Mouse (Mus musculus) bone marrow, adult 2 months (tissue): ENCODE measurements around the gene Gm17409. TPM values are rescaled to one million over a fixed set of nuclear protein-coding genes. Genes with fewer than 3 reads are reported as not detected.

ENCODE experiments used
- H3K27ac ChIP-seq: fragments of 200-500 bp; 2 replicates; pipeline ENCODE4 v1.5.1; 2012; ENCODE audit warnings: low read depth, mild to moderate bottlenecking, control low read depth, inconsistent platforms, low read length; ENCODE audit not compliant: control insufficient read depth, poor library complexity, insufficient read depth
- H3K4me1 ChIP-seq: fragments of 200-500 bp; 2 replicates; pipeline ENCODE4 v1.6.1; 2011; ENCODE audit warnings: low read length; ENCODE audit not compliant: control insufficient read depth, insufficient read depth
- H3K4me3 ChIP-seq: fragments of 200-500 bp; replicated peaks from 2 replicates; pipeline ENCODE3; 2011; ENCODE audit warnings: mild to moderate bottlenecking, low read depth, low read length, control low read depth; ENCODE audit not compliant: control insufficient read depth
- CTCF ChIP-seq: fragments of 200-500 bp; IDR thresholded peaks from 2 replicates; pipeline ENCODE4 v1.5.1; 2011; ENCODE audit warnings: low read length, control low read depth; ENCODE audit not compliant: control insufficient read depth, insufficient read depth
- POLR2A ChIP-seq: fragments of 200-500 bp; IDR thresholded peaks from 2 replicates; pipeline ENCODE4 v1.6.1; 2011; ENCODE audit warnings: low read depth, mild to moderate bottlenecking, control low read depth, low read length, borderline replicate concordance; ENCODE audit not compliant: control insufficient read depth
- WGBS: fragments of 180-500 bp; shearing (Covaris S2); methylation state at CpG from one replicate; pipeline ENCODE4 v1.1.7; 2018; 5-methylcytosine and 5-hydroxymethylcytosine counted together
- polyA plus RNA-seq: library from polyadenylated mRNA; stranded (reverse); fragments of >200 nt; gene quantifications from 2 replicates; pipeline ENCODE4 v1.2.4, GENCODE M21; 2011; ENCODE audit warnings: low replicate concordance; ENCODE audit not compliant: missing spikeins, insufficient read depth, insufficient read length

The Gm17409 gene
- polyA plus RNA-seq, 1 experiment = not detected

GRCm38 (mm10) chr2:58478144-58478543 is 8.2 kb downstream of the Gm17409 start:
- WGBS = 84% methylated on average over 4 of the region's 4 CpGs
- TF ChIP-seq POLR2A (no peak), CTCF (no peak)
- H3K4me1 ChIP-seq = no peaks in the 10 kb centered on the region; the same call in 1 of the 2 replicates
- no peak overlapping the region for H3K4me3 ChIP-seq
- H3K27ac ChIP-seq = no peak overlapping the region

DNA sequence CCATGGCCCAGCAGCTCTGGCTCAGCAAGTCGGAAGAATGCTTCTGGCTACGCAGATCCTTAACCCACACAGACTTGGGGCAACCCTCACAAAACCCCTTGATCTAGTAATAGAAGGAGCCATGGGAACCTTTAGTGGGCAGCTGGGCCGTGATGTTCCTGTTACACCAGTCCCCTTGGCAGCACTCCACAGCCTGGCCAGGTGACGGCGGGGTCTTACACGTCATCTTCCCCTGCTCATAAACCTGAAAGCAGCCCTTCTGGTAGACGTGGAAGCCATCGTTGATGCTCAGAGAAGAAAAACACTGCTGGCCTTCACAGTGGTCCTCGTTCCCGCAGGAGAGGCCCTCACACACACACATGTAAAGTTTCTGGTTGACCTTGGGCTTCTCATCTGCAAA is 9.6 kb downstream of the Gm17409 start:
- H3K27ac ChIP-seq = no peak overlapping the region
- H3K4me1 ChIP-seq = no peaks in the 10 kb centered on the region; the same call in 1 of the 2 replicates
- no peak overlapping the region for H3K4me3 ChIP-seq
- 84% methylated on average over 10 of the region's 10 CpGs for WGBS
- no peak for TF ChIP-seq CTCF
- TF ChIP-seq POLR2A = no peak

- no peak overlapping the region for H3K4me3 ChIP-seq
- TF ChIP-seq POLR2A = no peak
- TF ChIP-seq CTCF = no peak
- 16% methylated on average over 6 of the region's 6 CpGs for WGBS
- H3K27ac ChIP-seq = no peak overlapping the region
- H3K4me1 ChIP-seq = no peaks in the 10 kb centered on the region; the same call in 1 of the 2 replicates
These were observed 10.8 kb downstream of the Gm17409 start for GRCm38 (mm10) chr2:58480764-58481163.

- Histone ChIP-seq H3K27ac (no peak overlapping the region), H3K4me3 (no peak overlapping the region), H3K4me1 (no peaks in the 10 kb centered on the region; the same call in 1 of the 2 replicates)
- TF ChIP-seq POLR2A = no peak
- TF ChIP-seq CTCF = no peak
- 69% methylated on average over 9 of the region's 9 CpGs for WGBS
These were observed 11.7 kb downstream of the Gm17409 start for GRCm38 (mm10) chr2:58481450-58482100.

- no peak overlapping the region for H3K27ac ChIP-seq
- no peaks in the 10 kb centered on the region; the same call in 1 of the 2 replicates for H3K4me1 ChIP-seq
- TF ChIP-seq CTCF (no peak), POLR2A (no peak)
- no peak overlapping the region for H3K4me3 ChIP-seq
- WGBS = 63% methylated on average over 7 of the region's 7 CpGs
These were observed 14.5 kb downstream of the Gm17409 start for GRCm38 (mm10) chr2:58484284-58484965.

- Histone ChIP-seq H3K4me3 (no peak overlapping the region), H3K4me1 (no peaks in the 10 kb centered on the region; the same call in 1 of the 2 replicates), H3K27ac (no peak overlapping the region)
- TF ChIP-seq CTCF (no peak), POLR2A (no peak)
- 25% methylated on average over 4 of the region's 4 CpGs for WGBS
These were observed 15.2 kb downstream of the Gm17409 start for GRCm38 (mm10) chr2:58485152-58485551.

- H3K27ac ChIP-seq = no peak overlapping the region
- H3K4me3 ChIP-seq = no peak overlapping the region
- no peaks in the 10 kb centered on the region; the same call in 1 of the 2 replicates for H3K4me1 ChIP-seq
- no peak for TF ChIP-seq CTCF
- TF ChIP-seq POLR2A = no peak
- 76% methylated on average over 3 of the region's 3 CpGs for WGBS
These were observed 15.8 kb downstream of the Gm17409 start for GRCm38 (mm10) chr2:58485683-58486082.

DNA sequence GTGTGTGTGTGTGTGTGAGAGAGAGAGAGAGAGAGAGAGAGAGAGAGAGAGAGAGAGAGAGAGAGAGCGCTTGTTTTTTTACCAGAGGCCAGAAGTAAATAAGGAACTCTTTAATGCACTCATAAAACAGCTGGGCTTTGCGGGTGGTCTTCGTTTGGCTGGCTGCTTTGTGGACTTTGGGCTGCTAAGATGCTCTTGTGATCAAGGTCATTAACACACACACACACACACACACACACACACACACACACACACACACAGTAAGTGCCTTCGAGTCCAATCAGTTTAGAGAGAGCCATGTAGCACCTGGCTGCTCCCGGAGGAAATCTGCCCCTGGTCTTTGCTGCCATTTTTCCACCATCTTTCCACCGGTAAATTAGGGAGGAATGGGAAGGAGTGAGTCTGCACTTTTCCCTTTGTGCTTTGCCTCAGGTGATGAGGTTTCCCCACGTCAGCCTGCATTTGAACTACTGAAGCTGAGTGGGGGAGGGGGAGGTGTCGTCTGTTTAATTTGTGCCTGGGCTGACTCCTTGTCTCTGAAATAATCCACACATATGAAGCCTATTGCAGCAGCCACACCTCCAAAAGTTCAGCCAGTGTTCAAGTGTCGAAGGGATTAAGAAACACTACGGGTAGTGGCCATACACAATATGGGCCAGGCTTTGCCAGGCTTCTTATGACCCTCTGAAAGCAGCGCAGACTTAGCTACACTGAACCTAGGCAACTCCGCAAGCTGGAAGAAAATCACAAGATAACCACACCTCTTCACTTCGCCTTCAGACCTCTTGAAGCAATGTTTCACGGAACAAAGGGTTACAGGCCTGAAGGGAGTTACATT is 16.7 kb downstream of the Gm17409 start:
- Histone ChIP-seq H3K4me3 (no peak overlapping the region), H3K27ac (no peak overlapping the region), H3K4me1 (no peaks in the 10 kb centered on the region; the same call in 1 of the 2 replicates)
- 85% methylated on average over 14 of the region's 14 CpGs for WGBS
- TF ChIP-seq CTCF (no peak), POLR2A (no peak)
